Mouse (Mus musculus): ENCODE data around the gene Glg1. TPM values are rescaled to one million over a fixed set of nuclear protein-coding genes. Genes with fewer than 3 reads are reported as not detected.
"Not testable (repeated sequence)": the region's sequence is repeated elsewhere in the genome, so short reads cannot be mapped to it uniquely, and the experiment has no call there.

The Glg1 gene
- polyA plus RNA-seq, 1 experiment: 57.5 TPM

- TF ChIP-seq POLR2A (IDR thresholded peaks at IDR 0.05; ENCODE audit: insufficient read depth, low read depth, low read length) (no peak), CTCF (IDR thresholded peaks at IDR 0.05; ENCODE audit: insufficient read depth, low read depth, low read length) (no peak)
- no peak overlapping the region for H3K27ac ChIP-seq (ENCODE audit: insufficient read depth, low read depth, low read length)
- no peak overlapping the region for H3K4me3 ChIP-seq (ENCODE audit: insufficient read depth, low read depth, low read length)
- H3K4me1 ChIP-seq (ENCODE audit: control insufficient read depth, insufficient read depth, low read length): no peaks in the 10 kb centered on the region
- 83% methylated on average over 1 of the region's 1 CpGs for WGBS
Measured at GRCm38 (mm10) chr8:111298011-111298410, 39.0 kb upstream of the Glg1 start.

GRCm38 (mm10) chr8:111291733-111292132, 32.7 kb upstream of the Glg1 start:
- no peaks in the 10 kb centered on the region for H3K4me1 ChIP-seq (ENCODE audit: control insufficient read depth, insufficient read depth, low read length)
- TF ChIP-seq POLR2A (IDR thresholded peaks at IDR 0.05; ENCODE audit: insufficient read depth, low read depth, low read length): no peak
- no peak for TF ChIP-seq CTCF (IDR thresholded peaks at IDR 0.05; ENCODE audit: insufficient read depth, low read depth, low read length)
- 90% methylated on average over 7 of the region's 7 CpGs for WGBS
- H3K27ac ChIP-seq (ENCODE audit: insufficient read depth, low read depth, low read length): no peak overlapping the region
- no peak overlapping the region for H3K4me3 ChIP-seq (ENCODE audit: insufficient read depth, low read depth, low read length)

GRCm38 (mm10) chr8:111290586-111290985, 31.6 kb upstream of the Glg1 start:
- no peak overlapping the region for H3K4me3 ChIP-seq (ENCODE audit: insufficient read depth, low read depth, low read length)
- 98% methylated on average over 7 of the region's 7 CpGs for WGBS
- H3K4me1 ChIP-seq (ENCODE audit: control insufficient read depth, insufficient read depth, low read length): no peaks in the 10 kb centered on the region
- TF ChIP-seq CTCF (IDR thresholded peaks at IDR 0.05; ENCODE audit: insufficient read depth, low read depth, low read length) (no peak), POLR2A (IDR thresholded peaks at IDR 0.05; ENCODE audit: insufficient read depth, low read depth, low read length) (no peak)
- H3K27ac ChIP-seq (ENCODE audit: insufficient read depth, low read depth, low read length): no peak overlapping the region

GRCm38 (mm10) chr8:111285603-111286002, 26.6 kb upstream of the Glg1 start:
- no peak for TF ChIP-seq CTCF (IDR thresholded peaks at IDR 0.05; ENCODE audit: insufficient read depth, low read depth, low read length)
- TF ChIP-seq POLR2A (IDR thresholded peaks at IDR 0.05; ENCODE audit: insufficient read depth, low read depth, low read length): no peak
- no peak overlapping the region for H3K4me3 ChIP-seq (ENCODE audit: insufficient read depth, low read depth, low read length)
- 96% methylated on average over 4 of the region's 4 CpGs for WGBS
- no peaks in the 10 kb centered on the region for H3K4me1 ChIP-seq (ENCODE audit: control insufficient read depth, insufficient read depth, low read length)
- no peak overlapping the region for H3K27ac ChIP-seq (ENCODE audit: insufficient read depth, low read depth, low read length)

- TF ChIP-seq POLR2A (IDR thresholded peaks at IDR 0.05; ENCODE audit: insufficient read depth, low read depth, low read length) (no peak), CTCF (IDR thresholded peaks at IDR 0.05; ENCODE audit: insufficient read depth, low read depth, low read length) (no peak)
- Histone ChIP-seq H3K27ac (ENCODE audit: insufficient read depth, low read depth, low read length) (no peak overlapping the region), H3K4me1 (ENCODE audit: control insufficient read depth, insufficient read depth, low read length) (no peaks in the 10 kb centered on the region), H3K4me3 (ENCODE audit: insufficient read depth, low read depth, low read length) (no peak overlapping the region)
- 84% methylated on average over 3 of the region's 3 CpGs for WGBS
Measured at GRCm38 (mm10) chr8:111282093-111282492, 23.1 kb upstream of the Glg1 start.

GRCm38 (mm10) chr8:111268277-111268676, 9.3 kb upstream of the Glg1 start:
- H3K4me3 ChIP-seq (ENCODE audit: insufficient read depth, low read depth, low read length): no peak overlapping the region
- TF ChIP-seq CTCF (IDR thresholded peaks at IDR 0.05; ENCODE audit: insufficient read depth, low read depth, low read length) (no peak), POLR2A (IDR thresholded peaks at IDR 0.05; ENCODE audit: insufficient read depth, low read depth, low read length) (no peak)
- 77% methylated on average over 2 of the region's 2 CpGs for WGBS

GRCm38 (mm10) chr8:111266161-111266560, 7.1 kb upstream of the Glg1 start:
- WGBS: 79% methylated on average over 7 of the region's 7 CpGs
- not testable (repeated sequence) for H3K27ac ChIP-seq (ENCODE audit: insufficient read depth, low read depth, low read length); H3K4me1 ChIP-seq (ENCODE audit: control insufficient read depth, insufficient read depth, low read length); H3K4me3 ChIP-seq (ENCODE audit: insufficient read depth, low read depth, low read length)

More at GRCm38 (mm10) chr8:111268277-111268676, 9.3 kb upstream of the Glg1 start:
- Histone ChIP-seq H3K4me1 (ENCODE audit: control insufficient read depth, insufficient read depth, low read length) (no peaks in the 10 kb centered on the region), H3K27ac (ENCODE audit: insufficient read depth, low read depth, low read length) (no peak overlapping the region)

- TF ChIP-seq POLR2A (IDR thresholded peaks at IDR 0.05; ENCODE audit: insufficient read depth, low read depth, low read length) (no peak), CTCF (IDR thresholded peaks at IDR 0.05; ENCODE audit: insufficient read depth, low read depth, low read length) (no peak)
- 83% methylated on average over 2 of the region's 2 CpGs for WGBS
- Histone ChIP-seq H3K27ac (ENCODE audit: insufficient read depth, low read depth, low read length) (no peak overlapping the region), H3K4me1 (ENCODE audit: control insufficient read depth, insufficient read depth, low read length) (no peaks in the 10 kb centered on the region), H3K4me3 (ENCODE audit: insufficient read depth, low read depth, low read length) (no peak overlapping the region)
Measured at GRCm38 (mm10) chr8:111264693-111265220, 5.7 kb upstream of the Glg1 start.

- Histone ChIP-seq H3K4me3 (ENCODE audit: insufficient read depth, low read depth, low read length) (no peak overlapping the region), H3K4me1 (ENCODE audit: control insufficient read depth, insufficient read depth, low read length) (no peaks in the 10 kb centered on the region), H3K27ac (ENCODE audit: insufficient read depth, low read depth, low read length) (no peak overlapping the region)
- TF ChIP-seq CTCF (IDR thresholded peaks at IDR 0.05; ENCODE audit: insufficient read depth, low read depth, low read length) (no peak), POLR2A (IDR thresholded peaks at IDR 0.05; ENCODE audit: insufficient read depth, low read depth, low read length) (no peak)
- whole genome bisulfite sequencing: 78% methylated on average over 4 of the region's 4 CpGs
Measured at GRCm38 (mm10) chr8:111261981-111262381, 3.0 kb upstream of the Glg1 start.

GRCm38 (mm10) chr8:111260251-111260650, 1.2 kb upstream of the Glg1 start:
- WGBS: 97% methylated on average over 5 of the region's 5 CpGs
- no peak overlapping the region for H3K4me3 ChIP-seq (ENCODE audit: insufficient read depth, low read depth, low read length)
- H3K27ac ChIP-seq (ENCODE audit: insufficient read depth, low read depth, low read length): no peak overlapping the region
- no peak for TF ChIP-seq POLR2A (IDR thresholded peaks at IDR 0.05; ENCODE audit: insufficient read depth, low read depth, low read length)
- TF ChIP-seq CTCF (IDR thresholded peaks at IDR 0.05; ENCODE audit: insufficient read depth, low read depth, low read length): no peak
- H3K4me1 ChIP-seq (ENCODE audit: control insufficient read depth, insufficient read depth, low read length): no peaks in the 10 kb centered on the region
